Mouse (Mus musculus): ENCODE data around the gene Usp19.
A peak's percentile ranks its signal among the peaks of the same experiment; 100 is the strongest.

The Usp19 gene

GRCm38 (mm10) chr9:108490559-108491285 is at the start of gene Usp19:
TSS of gene Usp19 (plus strand) at chr9:108490602.
- DNase-seq (ENCODE audit: low spot score in 2 of 2) = peak; percentile 93 to 96

GRCm38 (mm10) chr9:108441236-108441919 is 49.0 kb upstream of the Usp19 start:
- DNase-seq (ENCODE audit: low spot score in 2 of 2) = peak in 1 of 2 experiments; percentile 81

GRCm38 (mm10) chr9:108445125-108445524 is 45.3 kb upstream of the Usp19 start:
- DNase-seq (ENCODE audit: low spot score in 2 of 2) = no peak

- peak in 1 of 2 experiments; percentile 69 for DNase-seq (ENCODE audit: low spot score in 2 of 2)
Measured at GRCm38 (mm10) chr9:108449860-108450259, 40.5 kb upstream of the Usp19 start.

GRCm38 (mm10) chr9:108450292-108451169 is 39.9 kb upstream of the Usp19 start:
- peak in 1 of 2 experiments; percentile 56 for DNase-seq (ENCODE audit: low spot score in 2 of 2)

GRCm38 (mm10) chr9:108451170-108451493 is 39.3 kb upstream of the Usp19 start:
- no peak for DNase-seq (ENCODE audit: low spot score in 2 of 2)

- no peak for DNase-seq (ENCODE audit: low spot score in 2 of 2)
Measured at GRCm38 (mm10) chr9:108451519-108452160, 38.8 kb upstream of the Usp19 start.

GRCm38 (mm10) chr9:108452291-108452906 is 38.0 kb upstream of the Usp19 start:
- peak; percentile 87 to 89 for DNase-seq (ENCODE audit: low spot score in 2 of 2)

- DNase-seq (ENCODE audit: low spot score in 2 of 2) = no peak
Measured at GRCm38 (mm10) chr9:108452911-108453310, 37.5 kb upstream of the Usp19 start.

- DNase-seq (ENCODE audit: low spot score in 2 of 2) = peak in 1 of 2 experiments; percentile 33
Measured at GRCm38 (mm10) chr9:108453458-108453857, 36.9 kb upstream of the Usp19 start.

GRCm38 (mm10) chr9:108454429-108454828 is 36.0 kb upstream of the Usp19 start:
- DNase-seq (ENCODE audit: low spot score in 2 of 2) = no peak

- DNase-seq (ENCODE audit: low spot score in 2 of 2) = no peak
Measured at GRCm38 (mm10) chr9:108455747-108456571, 34.4 kb upstream of the Usp19 start.

GRCm38 (mm10) chr9:108456953-108457352 is 33.4 kb upstream of the Usp19 start:
- DNase-seq (ENCODE audit: low spot score in 2 of 2) = no peak

- DNase-seq (ENCODE audit: low spot score in 2 of 2) = no peak
Measured at GRCm38 (mm10) chr9:108459939-108460318, 30.5 kb upstream of the Usp19 start.

- peak; percentile 88 to 89 for DNase-seq (ENCODE audit: low spot score in 2 of 2)
Measured at GRCm38 (mm10) chr9:108460319-108461178, 29.9 kb upstream of the Usp19 start, which contains the start of gene Ccdc71. TSS of gene Ccdc71 (plus strand) at chr9:108460527.

GRCm38 (mm10) chr9:108461181-108461631 is 29.2 kb upstream of the Usp19 start, which contains the start of gene Klhdc8b:
TSS of gene Klhdc8b (minus strand) at chr9:108461581.
- DNase-seq (ENCODE audit: low spot score in 2 of 2) = no peak

- no peak for DNase-seq (ENCODE audit: low spot score in 2 of 2)
Measured at GRCm38 (mm10) chr9:108461675-108462074, 28.7 kb upstream of the Usp19 start.

GRCm38 (mm10) chr9:108462192-108462591 is 28.2 kb upstream of the Usp19 start:
- DNase-seq (ENCODE audit: low spot score in 2 of 2) = no peak

- DNase-seq (ENCODE audit: low spot score in 2 of 2) = no peak
Measured at GRCm38 (mm10) chr9:108463713-108464112, 26.7 kb upstream of the Usp19 start.
